Mouse (Mus musculus): Measurements from ENCODE around the gene Ppp6r1. TPM values are rescaled to one million over a fixed set of nuclear protein-coding genes. Genes with fewer than 3 reads are reported as not detected.

The Ppp6r1 gene
- 282 TPM for total RNA-seq (2023)

DNA sequence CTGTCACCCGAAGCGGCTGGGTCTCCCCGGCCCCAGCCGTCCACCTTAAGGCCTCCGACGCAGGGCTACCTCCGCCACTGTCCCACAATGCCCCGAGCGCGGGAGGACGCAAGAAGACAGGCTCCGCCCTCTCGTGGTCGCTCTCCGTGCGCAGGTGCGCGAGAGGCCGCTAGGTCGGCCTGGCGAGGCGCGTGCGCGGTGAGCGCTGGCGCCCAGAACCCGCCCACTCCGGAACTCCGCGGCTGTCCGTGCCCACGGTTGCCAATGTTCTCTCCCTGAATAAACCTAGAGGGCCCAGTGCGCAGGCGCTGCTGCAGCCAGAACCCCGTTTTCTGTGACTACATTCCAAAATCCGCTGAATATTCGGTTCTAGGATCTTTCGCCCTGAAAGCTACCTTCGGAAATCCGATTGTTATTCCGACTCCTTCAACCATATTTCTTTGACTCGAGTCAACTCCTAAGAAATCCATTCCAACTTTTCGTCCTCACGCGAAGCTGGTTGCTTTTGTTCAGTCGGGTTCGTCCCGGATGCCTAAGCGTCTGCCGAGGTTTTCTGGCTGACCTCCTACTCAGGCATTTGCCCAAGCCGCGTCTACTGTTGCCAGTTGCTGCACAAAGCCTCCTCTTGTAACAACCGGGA, at the start of gene Ppp6r1:
TSS of gene Ppp6r1 (minus strand) at position 108 of the 640 bp plus-strand sequence.

DNA sequence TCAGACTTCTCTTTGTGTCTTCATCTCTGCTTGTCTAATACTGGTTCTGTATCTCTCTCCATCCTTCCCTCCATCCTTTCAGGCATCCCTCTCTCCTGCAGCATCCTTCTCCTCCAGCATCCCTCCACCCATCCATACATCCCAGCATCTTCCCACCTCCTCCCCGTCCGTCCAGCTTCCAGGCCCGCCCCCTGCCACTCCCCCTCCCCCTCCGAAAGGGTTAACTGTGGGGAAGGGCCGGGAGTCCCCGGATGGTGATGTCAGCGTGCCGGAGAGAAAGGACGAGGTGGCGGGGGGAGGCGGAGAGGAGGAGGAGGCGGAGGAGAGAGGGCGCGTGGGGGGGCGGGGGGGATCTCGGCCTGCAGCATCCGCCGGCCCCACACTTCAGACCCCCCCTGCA, 31.6 kb upstream of the Ppp6r1 start, which contains the start of gene Brsk1:
TSS of gene Brsk1 (plus strand) at position 218 of the 400 bp plus-strand sequence.

DNA sequence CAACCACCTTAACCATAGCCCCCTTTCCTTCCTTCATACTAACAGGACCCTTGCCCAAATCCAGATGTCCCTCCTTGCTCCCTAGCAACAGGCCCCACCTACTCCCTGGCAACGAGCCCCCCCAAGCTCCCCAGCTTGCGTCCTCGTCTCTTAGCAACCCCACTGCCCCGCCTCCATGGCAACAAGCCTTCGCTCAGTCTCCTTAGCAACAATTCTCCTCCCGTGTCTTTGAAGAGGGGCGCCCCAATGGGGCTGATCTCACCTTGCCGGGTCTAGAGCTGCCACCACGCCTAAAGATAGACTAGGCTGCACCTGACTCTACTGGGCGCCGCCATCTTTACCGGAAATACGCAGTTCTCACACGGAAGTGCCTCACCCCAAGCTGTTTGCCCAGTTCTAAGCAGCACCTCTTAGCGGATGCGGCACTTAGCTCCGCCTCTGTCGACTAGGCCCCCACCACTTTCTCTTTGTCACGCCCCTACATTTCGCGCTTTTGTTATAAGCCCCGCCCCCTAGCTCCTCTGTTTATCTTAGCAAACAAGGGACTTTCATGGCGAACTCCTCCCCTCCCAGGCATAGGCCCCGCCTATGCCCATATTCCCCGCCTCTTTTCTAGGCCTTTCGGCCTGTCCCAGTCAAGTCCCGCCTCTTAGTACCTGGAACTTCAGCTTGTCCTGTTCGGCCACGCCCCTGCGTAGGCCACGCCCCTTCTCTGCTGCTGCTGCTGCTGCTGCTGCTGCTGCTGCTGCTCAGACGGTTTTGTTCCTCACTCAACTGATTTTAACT, 26.0 kb upstream of the Ppp6r1 start, which contains the start of gene Hspbp1:
TSS of gene Hspbp1 (minus strand) at position 437 of the 786 bp plus-strand sequence.

DNA sequence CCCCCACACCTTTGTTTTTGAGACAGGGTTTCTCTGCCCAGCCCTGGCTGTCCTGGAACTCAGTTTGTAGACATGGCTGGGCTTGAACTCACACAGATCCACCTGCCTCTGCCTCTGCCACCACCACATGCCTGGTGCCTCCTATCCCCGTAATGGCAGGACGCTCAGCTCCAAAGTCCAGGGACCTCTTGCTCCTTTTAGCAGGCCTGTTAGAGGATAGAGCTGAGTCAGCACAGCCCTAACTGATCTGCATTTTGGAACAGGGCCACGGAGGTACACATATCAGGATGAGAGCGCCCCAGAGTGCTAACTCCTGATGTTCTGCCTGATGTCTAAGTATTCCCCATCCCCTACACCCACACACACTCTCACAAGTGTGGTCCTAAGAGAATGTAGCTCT, 27.8 kb downstream of the Ppp6r1 start, which contains the start of gene Tmem86b:
TSS of gene Tmem86b (minus strand) at position 392 of the 400 bp plus-strand sequence.

DNA sequence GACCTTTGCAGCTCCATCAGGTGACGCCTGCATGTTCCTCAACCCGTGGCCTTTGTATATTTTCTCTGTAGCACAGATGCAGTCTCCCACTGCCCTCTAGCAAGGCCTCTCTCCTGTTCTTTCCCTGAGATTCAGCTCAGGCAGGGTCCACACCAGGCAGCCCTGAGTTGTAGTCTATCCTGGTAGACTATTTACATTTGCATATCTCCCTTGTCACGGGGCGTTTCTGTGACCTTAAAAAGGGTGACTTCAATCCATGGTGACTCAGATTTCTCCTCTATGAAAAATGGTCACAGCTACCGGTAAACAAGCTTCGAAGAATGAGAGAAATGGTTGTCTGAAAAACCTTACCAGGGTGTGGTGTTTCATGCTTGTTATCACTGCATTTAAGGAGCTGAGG, 54.9 kb downstream of the Ppp6r1 start, which contains the start of gene Ptprh:
TSS of gene Ptprh (minus strand) at position 169 of the 400 bp plus-strand sequence.

Other genes starting within 250 kb of the Ppp6r1 start
- gene Rdh13, start 213.4 kb downstream of the Ppp6r1 start, total RNA-seq (2023): 8.8 TPM
- gene Eps8l1, start 198.3 kb downstream of the Ppp6r1 start, total RNA-seq (2023): 40.5 TPM
- 302 TPM for gene Ppp1r12c, start 157.3 kb downstream of the Ppp6r1 start, total RNA-seq (2023)
- gene Tnnt1, start 142.6 kb downstream of the Ppp6r1 start, total RNA-seq (2023): 8.4 TPM
- gene Tnni3, start 134.8 kb downstream of the Ppp6r1 start, total RNA-seq (2023): 1.0 TPM
- 0.26 TPM for gene Dnaaf3, start 126.6 kb downstream of the Ppp6r1 start, total RNA-seq (2023)
- gene Syt5, start 111.5 kb downstream of the Ppp6r1 start, total RNA-seq (2023): not detected
- gene Ptprh, start 55.0 kb downstream of the Ppp6r1 start, total RNA-seq (2023): not detected
- gene Tmem86b, start 27.6 kb downstream of the Ppp6r1 start, total RNA-seq (2023): 51.6 TPM
- gene Hspbp1, start 26.0 kb upstream of the Ppp6r1 start, total RNA-seq (2023): 71.8 TPM
- not detected for gene Brsk1, start 31.6 kb upstream of the Ppp6r1 start, total RNA-seq (2023)
- 0.76 TPM for gene Tmem150b, start 66.2 kb upstream of the Ppp6r1 start, total RNA-seq (2023)
- 61.4 TPM for gene Kmt5c, start 81.1 kb upstream of the Ppp6r1 start, total RNA-seq (2023)
- 1.9 TPM for gene Cox6b2, start 94.1 kb upstream of the Ppp6r1 start, total RNA-seq (2023)
- gene Fam71e2, start 112.3 kb upstream of the Ppp6r1 start, total RNA-seq (2023): not detected
- gene Il11, start 123.8 kb upstream of the Ppp6r1 start, total RNA-seq (2023): not detected
- gene Tmem190, start 123.9 kb upstream of the Ppp6r1 start, total RNA-seq (2023): not detected
- gene Tmem238, start 130.6 kb upstream of the Ppp6r1 start, total RNA-seq (2023): 1.7 TPM
- 1,948 TPM for gene Rpl28, start 133.9 kb upstream of the Ppp6r1 start, total RNA-seq (2023)
- gene Ube2s, start 153.6 kb upstream of the Ppp6r1 start, total RNA-seq (2023): 177 TPM
- gene Shisa7, start 185.7 kb upstream of the Ppp6r1 start, total RNA-seq (2023): 0.44 TPM
- gene Isoc2b, start 211.2 kb upstream of the Ppp6r1 start, total RNA-seq (2023): 5.8 TPM
- 9.6 TPM for gene Isoc2a, start 218.1 kb upstream of the Ppp6r1 start, total RNA-seq (2023)
- gene Gm36210, start 247.5 kb upstream of the Ppp6r1 start, total RNA-seq (2023): not detected

Data from CD4-positive naive resting alpha-beta T cell, adult 76 days (primary cell).